ENCODE assay signal across 8 mouse cellular contexts in the genomic region with DNA sequence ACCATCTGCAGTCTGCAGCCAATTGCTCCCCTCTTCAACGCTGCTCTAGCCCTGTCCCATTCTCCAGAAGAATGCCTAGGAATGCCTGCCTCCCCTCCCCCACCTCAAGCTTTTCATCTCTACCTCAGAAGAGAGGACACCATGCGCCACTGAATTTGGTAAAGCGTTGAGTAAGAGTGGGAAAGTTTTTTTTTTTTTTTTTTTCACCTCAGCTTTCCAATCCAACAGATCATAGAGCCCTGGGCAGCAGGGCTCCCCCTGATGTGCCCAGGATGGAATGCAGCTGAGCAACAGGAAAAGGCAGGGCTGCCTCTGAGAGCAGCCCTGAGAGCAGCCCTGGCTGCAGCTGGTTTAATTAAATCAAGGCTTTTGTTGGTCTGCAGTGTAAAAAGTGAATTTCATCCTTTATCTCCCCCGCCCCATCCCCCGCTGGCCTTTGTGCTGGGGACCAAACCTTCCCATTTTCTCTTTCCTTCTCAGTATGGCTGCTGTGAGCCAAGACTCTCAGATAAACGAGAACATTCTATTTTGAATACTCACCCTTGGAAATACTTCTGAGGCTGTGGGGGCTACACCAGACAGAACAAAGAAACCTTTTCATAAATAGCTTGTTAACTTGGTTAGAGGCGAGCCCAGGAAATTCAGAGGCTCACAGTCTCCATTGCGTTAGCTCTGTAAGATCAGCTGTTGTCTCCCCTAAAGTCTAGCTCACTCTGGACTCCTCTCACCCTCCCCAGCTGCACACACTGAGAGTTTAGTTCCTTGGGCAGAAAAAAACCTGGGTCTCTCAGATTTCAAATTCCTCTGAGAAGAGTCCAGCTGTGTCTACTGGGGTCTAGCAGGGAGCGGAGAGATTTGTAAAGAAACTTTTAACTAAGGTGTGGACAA. TPM values are rescaled to one million over a fixed set of nuclear protein-coding genes. Genes with fewer than 3 reads are reported as not detected.
DNase-seq lines count a peak whose midpoint lies in the region; ATAC-seq and TF ChIP-seq lines count a peak whose summit lies in the region.

No protein-coding gene starts in this region.

- in situ Hi-C loops in ES-E14 (cut with MboI; ENCODE audit: low sequenced_read_pairs in 2 of 2, unreplicated experiment in 2 of 2) = no loop called here

- H3K4me1 ChIP-seq in ES-E14 (ENCODE audit: control insufficient read depth in 2 of 2, insufficient read depth in 2 of 2, low read length in 2 of 2, poor library complexity in 1 of 2) = peaks cover 0 to 6% of the 10 kb centered on the region in 2 experiments; a peak in 1 of 4 replicates
- H3K4me1 ChIP-seq in limb, embryonic 14.5 days (ENCODE audit: control insufficient read depth, insufficient read depth, low read length) = peaks cover 12% of the 10 kb centered on the region

- peak; percentile 81 for ATAC-seq in limb, embryonic 14.5 days (ENCODE audit: low FRiP score, low read depth)

- H3K27me3 ChIP-seq in limb, embryonic 14.5 days (ENCODE audit: control insufficient read depth, insufficient read depth, low read length) = no peaks in the 10 kb centered on the region

- WGBS in limb, embryonic 14.5 days = 21% methylated on average over 9 of the region's 9 CpGs

- H3K36me3 ChIP-seq in ES-E14 (ENCODE audit: control insufficient read depth, insufficient read depth, low read length, poor library complexity, severe bottlenecking) = no peaks in the 10 kb centered on the region
- no peaks in the 10 kb centered on the region for H3K36me3 ChIP-seq in limb, embryonic 14.5 days (ENCODE audit: control insufficient read depth, insufficient read depth, low read length)

- DNase-seq in adrenal gland, postnatal 10 days = peak; percentile 4
- DNase-seq in adrenal gland, adult (ENCODE audit: inconsistent age in 2 of 2, low spot score in 1 of 2) = no peak
- no peak for DNase-seq in ES-E14 (ENCODE audit: low read depth, low spot score)
- DNase-seq in forelimb bud, embryonic 11.5 days (ENCODE audit: low read depth, low spot score) = peak; percentile 68
- peak; percentile 27 for DNase-seq in limb, embryonic 14.5 days (ENCODE audit: low spot score)
- DNase-seq in thymus, postnatal 25 days = no peak
- DNase-seq in cerebellum, adult 18-20 months = no peak
- DNase-seq in spleen, adult 12 weeks (ENCODE audit: low spot score) = no peak

- no peak overlapping the region for H3K27ac ChIP-seq in ES-E14 (ENCODE audit: insufficient read depth, low read depth, low read length, poor library complexity, severe bottlenecking)
- peak overlapping the region; percentile 85 for H3K27ac ChIP-seq in limb, embryonic 14.5 days (replicated peaks; ENCODE audit: low read depth, low read length)

- no peaks in the 10 kb centered on the region for H3K9me3 ChIP-seq in ES-E14 (ENCODE audit: control insufficient read depth, insufficient read depth, low read depth, low read length)
- no peaks in the 10 kb centered on the region for H3K9me3 ChIP-seq in limb, embryonic 14.5 days (ENCODE audit: control insufficient read depth, low read length)

- peak overlapping the region; percentile 15; the same call in 1 of the 2 replicates for H3K4me2 ChIP-seq in limb, embryonic 14.5 days (replicated peaks; ENCODE audit: low read depth, low read length, severe bottlenecking)

- H3K4me3 ChIP-seq in ES-E14 (ENCODE audit: insufficient read depth in 1 of 2, low read depth in 1 of 2, low read length in 2 of 2, poor library complexity in 1 of 2, severe bottlenecking in 1 of 2) = no peak overlapping the region
- H3K4me3 ChIP-seq in limb, embryonic 14.5 days (replicated peaks; ENCODE audit: low read length) = no peak overlapping the region

- H3K9ac ChIP-seq in ES-E14 (ENCODE audit: insufficient read depth, low read depth, low read length, poor library complexity, severe bottlenecking) = no peak overlapping the region
- 0 out of 2 replicates have a peak overlapping the region, but pooled peaks have one; percentile 25 for H3K9ac ChIP-seq in limb, embryonic 14.5 days (ENCODE audit: low read depth, low read length, severe bottlenecking)

- TF ChIP-seq POLR2A in limb, embryonic 14.5 days (IDR thresholded peaks at IDR 0.05; ENCODE audit: borderline replicate concordance, extremely low read depth, insufficient read depth, insufficient read length) = no peak

TF ChIP-seq in ES-E14, 5 proteins besides CTCF, POLR2A, EP300 and RAD21:
- TF ChIP-seq ZNF384 (IDR thresholded peaks at IDR 0.05; ENCODE audit: low read depth, low read length) (peak; percentile 75; the same call in 1 of the 2 replicates), MAFK (IDR thresholded peaks at IDR 0.05; ENCODE audit: insufficient read depth, low read depth, low read length) (no peak), ZC3H11A (IDR thresholded peaks at IDR 0.05; ENCODE audit: borderline replicate concordance, low read depth, low read length) (no peak), CHD2 (IDR thresholded peaks at IDR 0.05; ENCODE audit: low read depth, low read length) (no peak), HCFC1 (IDR thresholded peaks at IDR 0.05; ENCODE audit: borderline replicate concordance, insufficient read depth, low read length) (no peak)

RNA-seq across cellular contexts. Expression of gene Eif1b, which starts 36.0 kb away (rescaled TPM):
- 10 to 100 TPM; 46.2 to 51.3 TPM for total RNA-seq in adrenal gland, postnatal 10 days (2021)
- total RNA-seq in ES-E14 (2012; rRNA removed) = 16.6 and 24.3 TPM in 2 replicates
- 96.3 and 101 TPM in 2 replicates for polyA plus RNA-seq in limb, embryonic 14.5 days (2012; rRNA removed)
- polyA plus RNA-seq in limb, embryonic 14.5 days (2014; fragmentation: Nextera tagmentation; extraction: Ambion mirVana) = 171 and 191 TPM in 2 replicates

Comparison
In these comparisons a context has a peak if more than half of its experiments do, and no peak if none do; other contexts are left out.
1. DNase-seq: peak in adrenal gland, postnatal 10 days (single experiment), forelimb bud, embryonic 11.5 days (single experiment) and limb, embryonic 14.5 days (single experiment); none in adrenal gland, adult (0 of 2), ES-E14 (single experiment), thymus, postnatal 25 days (single experiment), cerebellum, adult 18-20 months (0 of 2) and spleen, adult 12 weeks (single experiment).